23 mouse cellular contexts compared by ENCODE assay signal in the genomic region with DNA sequence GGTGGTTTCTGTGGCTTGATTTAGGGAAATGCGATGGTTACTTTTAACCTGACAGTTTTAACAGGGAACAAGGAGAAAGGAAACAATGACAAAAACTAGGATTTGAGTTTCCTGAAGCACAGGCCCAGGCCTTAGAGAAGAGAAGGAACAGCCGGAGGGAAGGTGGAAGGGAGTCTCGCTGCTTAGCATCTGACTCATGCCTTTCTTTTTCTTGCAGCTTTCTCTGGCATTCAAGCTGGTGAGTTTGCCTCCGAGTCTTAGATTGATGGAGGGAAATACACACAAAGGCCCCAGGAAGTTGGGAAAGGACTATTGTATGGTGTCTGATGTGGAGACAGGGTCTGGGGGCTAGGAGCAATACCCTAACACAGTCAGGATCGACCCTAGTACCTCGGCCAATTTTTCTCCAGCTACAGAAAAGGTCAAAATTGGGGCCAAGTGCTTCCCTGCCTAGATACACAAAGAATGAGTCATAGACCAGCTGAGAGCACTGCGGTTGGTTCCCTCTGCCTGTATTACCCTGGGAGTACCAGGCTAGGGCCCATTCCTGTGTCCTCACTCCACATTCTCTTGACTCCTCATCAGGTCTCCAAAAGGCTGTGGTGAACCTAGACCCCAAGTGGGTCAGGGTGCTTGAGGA. TPM values are rescaled to one million over a fixed set of nuclear protein-coding genes. Genes with fewer than 3 reads are reported as not detected.
DNase-seq lines count a peak whose midpoint lies in the region; TF ChIP-seq lines count a peak whose summit lies in the region.
"Had no signal": no experiment of that assay in that cellular context is flagged by ENCODE, and none has a peak within 500 bp of the region (broad histone marks: within the 10 kb centered on the region; RNA-seq: fewer than 3 reads in every experiment).

No protein-coding gene starts in this region.

- no peak overlapping the region for H3K4me3 ChIP-seq in C2C12 (ENCODE audit: insufficient read depth, poor library complexity, severe bottlenecking)
- H3K4me3 ChIP-seq in embryonic fibroblast, embryonic 13.5 days (ENCODE audit: insufficient read depth, low read length) = no peak overlapping the region
- no peak overlapping the region for H3K4me3 ChIP-seq in forebrain, embryonic 10.5 days
- H3K4me3 ChIP-seq in hindbrain, embryonic 10.5 days = no peak overlapping the region
- H3K4me3 ChIP-seq: embryonic facial prominence, embryonic 12.5 days; forebrain, embryonic 12.5 days; gastrocnemius, adult 2 months; heart, embryonic 10.5 days; limb, embryonic 13.5 days; neural tube, embryonic 13.5 days; stomach, embryonic 15.5 days had no signal

- H3ac ChIP-seq in C2C12 (ENCODE audit: control insufficient read depth, insufficient read length, low read depth) = no peak overlapping the region

- WGBS in forebrain, embryonic 10.5 days = 85% methylated on average over 7 of the region's 7 CpGs
- WGBS in hindbrain, embryonic 10.5 days = 82% methylated on average over 7 of the region's 7 CpGs

- no peaks in the 10 kb centered on the region for H3K27me3 ChIP-seq in C2C12 (ENCODE audit: control insufficient read depth, insufficient read depth, insufficient read length)
- H3K27me3 ChIP-seq in forebrain, embryonic 10.5 days (ENCODE audit: poor library complexity, severe bottlenecking) = no peaks in the 10 kb centered on the region
- no peaks in the 10 kb centered on the region for H3K27me3 ChIP-seq in hindbrain, embryonic 10.5 days (ENCODE audit: insufficient read depth, poor library complexity, severe bottlenecking)
- H3K27me3 ChIP-seq: embryonic facial prominence, embryonic 12.5 days; forebrain, embryonic 12.5 days; limb, embryonic 13.5 days; neural tube, embryonic 13.5 days; stomach, embryonic 15.5 days had no signal

- no peaks in the 10 kb centered on the region for H3K36me3 ChIP-seq in C2C12 (ENCODE audit: control insufficient read depth, insufficient read depth)
- H3K36me3 ChIP-seq in forebrain, embryonic 10.5 days (replicated peaks) = no peaks in the 10 kb centered on the region
- no peaks in the 10 kb centered on the region for H3K36me3 ChIP-seq in hindbrain, embryonic 10.5 days
- H3K36me3 ChIP-seq: embryonic facial prominence, embryonic 12.5 days; forebrain, embryonic 12.5 days; heart, embryonic 10.5 days; limb, embryonic 13.5 days; neural tube, embryonic 13.5 days; stomach, embryonic 15.5 days had no signal

- intact Hi-C loops in left cerebral cortex, postnatal 36 days (cut with DNase I) = no loop called here
- intact Hi-C loops in left cerebral cortex, postnatal 4 days (cut with DNase I) = no loop called here

- no peak for TF ChIP-seq CTCF in C2C12 (IDR thresholded peaks at IDR 0.05; ENCODE audit: control insufficient read depth, insufficient read depth, insufficient read length)
- TF ChIP-seq CTCF in embryonic fibroblast, embryonic 13.5 days (IDR thresholded peaks at IDR 0.05; ENCODE audit: borderline replicate concordance, insufficient read depth, low read length) = no peak

- H3K79me3 ChIP-seq in C2C12 (ENCODE audit: low read depth) = no peaks in the 10 kb centered on the region

- no peaks in the 10 kb centered on the region for H3K9me3 ChIP-seq in forebrain, embryonic 10.5 days
- no peaks in the 10 kb centered on the region for H3K9me3 ChIP-seq in hindbrain, embryonic 10.5 days
- H3K9me3 ChIP-seq: embryonic facial prominence, embryonic 12.5 days; forebrain, embryonic 12.5 days; heart, embryonic 10.5 days; stomach, embryonic 15.5 days had no signal

- H3K4me1 ChIP-seq in embryonic fibroblast, embryonic 13.5 days (ENCODE audit: control insufficient read depth, insufficient read depth, low read length) = peaks cover 3% of the 10 kb centered on the region; the same call in 1 of the 2 replicates
- H3K4me1 ChIP-seq in forebrain, embryonic 10.5 days = 0 out of 2 replicates have a peak, but pooled peaks cover 3% of the 10 kb centered on the region
- H3K4me1 ChIP-seq in hindbrain, embryonic 10.5 days (replicated peaks) = no peaks in the 10 kb centered on the region
- H3K4me1 ChIP-seq: embryonic facial prominence, embryonic 12.5 days; forebrain, embryonic 12.5 days; heart, embryonic 10.5 days; limb, embryonic 13.5 days; neural tube, embryonic 13.5 days; stomach, embryonic 15.5 days had no signal

- no peak for TF ChIP-seq POLR2A in embryonic fibroblast, embryonic 13.5 days (IDR thresholded peaks at IDR 0.05; ENCODE audit: low read depth, low read length)

- peak overlapping the region; percentile 51; the same call in 1 of the 2 replicates for H3K27ac ChIP-seq in embryonic fibroblast, embryonic 13.5 days (ENCODE audit: insufficient read depth, low read length)
- H3K27ac ChIP-seq in forebrain, embryonic 10.5 days = no peak overlapping the region
- no peak overlapping the region for H3K27ac ChIP-seq in hindbrain, embryonic 10.5 days
- H3K27ac ChIP-seq: embryonic facial prominence, embryonic 12.5 days; forebrain, embryonic 12.5 days; gastrocnemius, adult 2 months; heart, embryonic 10.5 days; limb, embryonic 13.5 days; neural tube, embryonic 13.5 days; stomach, embryonic 15.5 days had no signal

- no peaks in the 10 kb centered on the region for H3K79me2 ChIP-seq in C2C12 (ENCODE audit: control insufficient read depth, insufficient read depth)

- peak; percentile 19 to 27 for DNase-seq in left cerebral cortex, postnatal 36 days (ENCODE audit: low spot score in 2 of 2)
- DNase-seq in left cerebral cortex, postnatal 4 days = no peak
- peak; percentile 37 for DNase-seq in adrenal gland, adult 8-10 months
- DNase-seq in forebrain, embryonic 10.5 days (ENCODE audit: extremely low spot score, low spot score) = no peak
- DNase-seq in ovary, adult 18-20 months (ENCODE audit: low spot score) = no peak
- no peak for DNase-seq in hindbrain, embryonic 10.5 days (ENCODE audit: low spot score)
- DNase-seq: cerebellum, adult 11 months; gastrocnemius, adult 2 months; heart, postnatal 36 days; kidney, adult 9 months; lung, postnatal 4 days; spleen, adult 18-20 months; thymus, postnatal 14 days had no signal

TF ChIP-seq in C2C12, 6 proteins besides CTCF, POLR2A, EP300 and RAD21:
- TF ChIP-seq FOSL1 (IDR thresholded peaks at IDR 0.05; ENCODE audit: insufficient read depth, low read length, poor library complexity, severe bottlenecking) = peak; percentile 58
- no peak for TF ChIP-seq CEBPB (IDR thresholded peaks at IDR 0.05; ENCODE audit: low read depth)
- peak; percentile 12 for TF ChIP-seq MAX (IDR thresholded peaks at IDR 0.05)
- peak; percentile 89 for TF ChIP-seq MYOD1 (IDR thresholded peaks at IDR 0.05; ENCODE audit: control insufficient read depth, insufficient read length, low read depth)
- TF ChIP-seq USF1 (IDR thresholded peaks at IDR 0.05; ENCODE audit: low read depth) = no peak
- TF ChIP-seq MYOG (IDR thresholded peaks at IDR 0.05; ENCODE audit: control insufficient read depth, extremely low read depth, insufficient read length) = no peak

RNA-seq across cellular contexts. Expression of gene Fcgr4, which starts 0.7 kb away (rescaled TPM):
- not detected for total RNA-seq in left cerebral cortex, postnatal 36 days (2021)
- total RNA-seq in left cerebral cortex, postnatal 4 days (2021) = not detected
- polyA plus RNA-seq in C2C12 (2012; fragmentation: generic; extraction: Trizol) = 1.0 TPM
- total RNA-seq in adrenal gland, adult 8-10 months (2022) = 1 to 10 TPM; 4.1 to 7.5 (median 6.1) TPM
- polyA plus RNA-seq in embryonic fibroblast, embryonic 13.5 days (2011; ENCODE audit: insufficient read length, low read depth, missing spikeins) = not detected in 2 replicates
- polyA plus RNA-seq in forebrain, embryonic 10.5 days (2016; fragmentation: Nextera tagmentation; extraction: Ambion mirVana) = 0.11 TPM in 1 of 2 replicates, not detected in the other
- polyA plus RNA-seq in hindbrain, embryonic 10.5 days (2016; fragmentation: Nextera tagmentation; extraction: Ambion mirVana) = 0.30 and 0.64 TPM in 2 replicates
- total RNA-seq: gastrocnemius, adult 2 months; left cerebral cortex, adult 18-20 months; midbrain, postnatal 0 days had no signal
- polyA plus RNA-seq: neural tube, embryonic 13.5 days had no signal

RNA-seq across cellular contexts. Expression of gene Fcgr2b, which starts 43.1 kb away (rescaled TPM):
- 1 to 10 TPM; 5.5 to 5.8 TPM for total RNA-seq in left cerebral cortex, postnatal 36 days (2021)
- 1 to 10 TPM; 2.3 to 2.6 TPM for total RNA-seq in left cerebral cortex, postnatal 4 days (2021)
- 0.06 TPM for polyA plus RNA-seq in C2C12 (2012; fragmentation: generic; extraction: Trizol)
- 10 to 100 TPM in 3 of 4 experiments, 1 to 10 TPM in 1; 6.4 to 15.5 (median 12.2) TPM for total RNA-seq in adrenal gland, adult 8-10 months (2022)
- polyA plus RNA-seq in embryonic fibroblast, embryonic 13.5 days (2011; ENCODE audit: insufficient read length, low read depth, missing spikeins) = 0.51 TPM in 1 of 2 replicates, not detected in the other
- 0.09 TPM in 1 of 2 replicates, not detected in the other for polyA plus RNA-seq in forebrain, embryonic 10.5 days (2016; fragmentation: Nextera tagmentation; extraction: Ambion mirVana)
- 0.26 TPM in 1 of 2 replicates, not detected in the other for polyA plus RNA-seq in hindbrain, embryonic 10.5 days (2016; fragmentation: Nextera tagmentation; extraction: Ambion mirVana)
- polyA plus RNA-seq: heart, embryonic 10.5 days had no signal

RNA-seq across cellular contexts. Expression of gene Fcgr3, which starts 45.3 kb away (rescaled TPM):
- total RNA-seq in left cerebral cortex, postnatal 36 days (2021) = 10 to 100 TPM in 1 of 2 experiments, 1 to 10 TPM in 1; 9.0 to 13.6 TPM
- 1 to 10 TPM; 6.7 to 7.0 TPM for total RNA-seq in left cerebral cortex, postnatal 4 days (2021)
- polyA plus RNA-seq in C2C12 (2012; fragmentation: generic; extraction: Trizol) = not detected
- 10 to 100 TPM; 11.4 to 29.7 (median 23.1) TPM for total RNA-seq in adrenal gland, adult 8-10 months (2022)
- polyA plus RNA-seq in embryonic fibroblast, embryonic 13.5 days (2011; ENCODE audit: insufficient read length, low read depth, missing spikeins) = 3.9 TPM in 1 of 2 replicates, not detected in the other
- polyA plus RNA-seq in forebrain, embryonic 10.5 days (2016; fragmentation: Nextera tagmentation; extraction: Ambion mirVana) = 3.2 and 4.5 TPM in 2 replicates
- 4.7 and 7.6 TPM in 2 replicates for polyA plus RNA-seq in hindbrain, embryonic 10.5 days (2016; fragmentation: Nextera tagmentation; extraction: Ambion mirVana)

Comparison
In these comparisons a context has a peak if more than half of its experiments do, and no peak if none do; other contexts are left out.
1. DNase-seq: peak in left cerebral cortex, postnatal 36 days (2 of 2) and adrenal gland, adult 8-10 months (single experiment); none in left cerebral cortex, postnatal 4 days (single experiment), forebrain, embryonic 10.5 days (single experiment), ovary, adult 18-20 months (single experiment) and hindbrain, embryonic 10.5 days (single experiment).